Mouse (Mus musculus): ENCODE data around the gene Rbm25.
"Not testable (repeated sequence)": the region's sequence is repeated elsewhere in the genome, so short reads cannot be mapped to it uniquely, and the experiment has no call there.

Gene Rbm25

DNA sequence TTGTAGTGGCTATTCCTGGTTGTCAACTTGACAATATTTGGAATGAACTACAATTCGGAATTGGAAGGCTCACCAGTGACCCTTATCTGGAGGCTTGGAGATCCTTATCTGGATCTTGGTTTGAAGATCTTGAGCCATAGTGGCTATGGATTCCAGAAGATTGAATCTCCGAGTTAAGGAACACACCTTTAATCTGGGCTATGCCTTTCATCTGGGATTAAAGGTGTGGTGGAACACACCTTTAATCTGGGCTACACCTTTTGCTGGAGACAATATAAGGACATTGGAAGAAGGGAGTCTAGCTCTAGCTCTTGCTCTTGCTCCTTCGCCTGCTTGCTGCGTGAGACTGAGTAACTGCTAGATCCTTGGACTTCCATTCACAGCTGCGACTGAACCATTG, at the start of gene Rbm25:
TSS of gene Rbm25 (plus strand) at position 301 of the 400 bp plus-strand sequence.
- DNase-seq (ENCODE audit: low read depth, low spot score), result not testable (repeated sequence)

DNA sequence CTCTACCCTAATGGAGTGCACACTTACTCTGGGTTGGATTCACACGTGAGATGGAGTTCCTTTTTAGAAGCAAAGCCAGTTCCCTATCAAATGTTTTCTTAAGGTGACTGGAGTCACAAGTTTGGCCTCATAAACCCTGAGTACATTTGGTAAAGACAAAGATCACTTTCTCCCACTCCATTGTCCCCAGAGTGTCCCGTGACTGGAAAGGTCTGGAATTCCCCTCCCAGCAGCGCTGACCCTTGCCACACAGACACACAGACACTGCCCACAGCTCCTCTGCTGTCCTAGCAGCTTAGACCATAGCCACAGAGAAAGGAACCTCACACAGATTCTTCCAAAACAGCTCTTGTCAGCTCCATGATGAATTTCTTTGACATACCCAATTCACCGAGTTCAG, 48.9 kb upstream of the Rbm25 start:
- no peak for DNase-seq (ENCODE audit: low read depth, low spot score)

DNA sequence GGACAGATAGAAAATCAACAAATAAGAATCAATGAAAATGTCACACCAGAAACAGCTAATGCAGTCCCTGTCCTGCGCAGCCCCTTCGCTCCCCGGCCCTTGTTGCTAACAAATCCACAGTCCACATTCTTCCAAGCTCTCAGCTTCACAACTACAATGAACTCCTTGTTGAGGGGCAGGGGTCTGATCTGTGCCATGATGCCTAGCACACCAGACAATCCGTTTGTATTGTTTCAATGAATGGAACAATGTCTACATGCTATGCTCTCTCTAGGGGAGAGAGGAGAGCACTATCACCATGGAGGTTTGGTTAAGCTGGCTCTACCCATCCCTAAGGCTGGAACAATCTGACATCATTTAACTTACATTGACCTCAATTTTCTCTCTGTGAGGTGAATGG, 48.3 kb upstream of the Rbm25 start:
- no peak for DNase-seq (ENCODE audit: low read depth, low spot score)

DNA sequence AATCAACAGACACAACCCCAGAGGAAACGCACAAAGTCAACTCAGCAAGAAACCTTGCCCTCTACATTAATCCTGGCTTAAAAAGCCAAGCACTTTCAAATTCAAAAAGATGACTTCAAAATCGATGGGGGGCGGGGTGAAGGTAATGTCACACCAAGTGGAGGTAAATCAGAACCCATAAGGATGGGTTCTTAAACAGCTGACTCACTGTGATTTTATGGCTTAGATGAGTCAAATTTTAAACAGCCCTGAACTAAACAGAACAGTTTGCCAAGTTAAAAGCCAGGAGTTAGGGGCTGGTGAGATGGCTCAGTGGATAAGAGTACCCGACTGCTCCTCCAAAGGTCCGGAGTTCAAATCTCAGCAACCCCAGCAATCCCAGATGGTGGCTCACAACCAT, 44.4 kb upstream of the Rbm25 start:
- DNase-seq (ENCODE audit: low read depth, low spot score), result no peak

DNA sequence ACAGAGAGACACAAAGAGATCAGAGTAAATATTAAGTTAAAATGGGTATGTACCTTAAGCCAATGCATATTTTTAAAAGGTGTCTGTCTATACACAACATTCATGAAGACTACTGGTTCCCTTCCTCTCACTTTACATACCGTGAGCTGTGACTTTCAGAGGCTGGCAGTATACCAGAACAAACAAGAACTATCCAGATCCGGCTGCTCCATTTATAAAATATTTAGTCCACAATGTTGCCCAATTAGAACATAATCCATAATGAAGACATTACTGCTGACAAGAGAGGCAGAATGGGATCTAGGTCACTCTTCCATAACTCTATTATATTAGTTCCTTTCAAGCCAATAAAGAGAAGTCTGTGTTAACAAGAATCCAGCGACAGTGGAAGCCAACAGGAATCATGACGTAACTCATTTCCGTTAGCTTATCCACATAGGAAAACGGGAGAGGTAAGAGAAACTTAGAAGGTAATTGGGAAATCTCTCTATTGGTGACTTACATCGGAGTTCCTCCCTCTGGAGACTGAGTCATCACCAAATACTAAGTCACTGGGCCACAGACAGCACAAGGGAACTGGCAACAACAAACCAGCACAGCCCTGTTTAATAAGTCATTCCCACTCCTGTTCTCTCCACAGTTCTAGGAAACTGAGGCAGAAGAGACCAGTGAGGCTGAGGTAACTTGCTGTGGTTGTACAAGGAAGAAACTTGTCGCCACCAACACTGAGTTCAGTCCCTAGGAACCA, 39.1 kb upstream of the Rbm25 start:
- DNase-seq (ENCODE audit: low read depth, low spot score), result no peak

DNA sequence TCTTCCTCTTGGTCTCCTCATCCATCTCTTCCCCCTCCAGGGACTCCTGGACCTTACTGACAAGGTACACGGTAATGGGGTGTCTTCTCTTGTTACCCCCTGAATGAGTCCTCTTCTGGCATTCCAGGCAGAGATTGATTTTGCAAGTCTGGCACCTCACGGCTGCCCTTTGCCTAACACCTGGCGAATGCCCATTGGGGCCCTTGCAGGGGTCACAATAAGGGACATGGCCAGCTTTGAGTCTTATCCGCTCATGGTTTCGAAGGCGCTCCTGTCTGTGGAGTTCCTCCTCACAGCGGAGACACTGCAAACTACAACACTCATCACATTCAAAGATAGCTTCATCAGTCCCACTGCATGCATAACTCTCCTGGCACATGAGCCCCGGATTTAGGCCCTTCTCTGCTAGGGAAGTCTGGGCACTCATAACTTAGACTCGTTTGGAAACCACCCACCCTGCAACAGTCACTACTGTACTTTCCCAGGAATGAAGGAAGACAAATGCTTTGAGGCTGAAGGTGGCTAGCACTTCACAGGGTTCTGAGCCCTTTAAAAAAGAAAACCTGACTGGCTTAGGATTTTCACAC, 36.5 kb upstream of the Rbm25 start:
- no peak for DNase-seq (ENCODE audit: low read depth, low spot score)

DNA sequence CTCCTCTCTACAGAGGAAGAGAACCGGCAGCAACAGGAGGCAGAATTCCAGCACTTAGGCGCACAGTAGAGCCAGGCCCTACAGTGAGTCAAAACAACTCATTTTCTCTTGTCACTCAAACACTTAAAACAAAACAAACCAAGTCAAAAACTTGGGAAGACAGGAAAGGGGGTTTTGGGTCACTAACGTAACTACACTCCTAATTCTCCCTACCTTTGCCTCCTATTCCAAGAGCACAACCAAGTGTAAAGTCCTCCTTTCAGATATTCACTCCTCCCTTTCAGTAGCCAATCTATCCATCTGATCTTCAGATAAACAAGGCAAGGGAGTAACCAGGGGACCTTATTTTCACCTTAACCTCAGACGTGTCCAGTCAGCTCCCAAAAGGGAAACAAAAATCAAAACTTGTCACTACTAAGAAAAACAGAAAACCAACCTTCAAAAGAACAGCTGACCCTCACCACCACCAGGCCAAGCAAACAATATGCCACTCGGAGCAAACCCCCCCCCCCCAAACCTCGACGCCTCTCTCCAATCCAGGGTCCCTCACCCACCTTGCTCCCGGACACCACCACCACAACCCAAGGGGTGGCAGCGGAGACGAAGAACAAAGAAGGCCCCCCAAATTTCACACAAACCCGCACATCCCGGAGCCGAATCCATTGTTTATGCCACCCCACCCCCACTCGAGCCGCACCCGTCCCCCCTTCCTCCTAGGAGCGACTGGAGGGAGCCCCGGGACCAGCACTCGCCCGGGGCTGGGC, 34.7 kb upstream of the Rbm25 start:
- DNase-seq (ENCODE audit: low read depth, low spot score), result no peak

DNA sequence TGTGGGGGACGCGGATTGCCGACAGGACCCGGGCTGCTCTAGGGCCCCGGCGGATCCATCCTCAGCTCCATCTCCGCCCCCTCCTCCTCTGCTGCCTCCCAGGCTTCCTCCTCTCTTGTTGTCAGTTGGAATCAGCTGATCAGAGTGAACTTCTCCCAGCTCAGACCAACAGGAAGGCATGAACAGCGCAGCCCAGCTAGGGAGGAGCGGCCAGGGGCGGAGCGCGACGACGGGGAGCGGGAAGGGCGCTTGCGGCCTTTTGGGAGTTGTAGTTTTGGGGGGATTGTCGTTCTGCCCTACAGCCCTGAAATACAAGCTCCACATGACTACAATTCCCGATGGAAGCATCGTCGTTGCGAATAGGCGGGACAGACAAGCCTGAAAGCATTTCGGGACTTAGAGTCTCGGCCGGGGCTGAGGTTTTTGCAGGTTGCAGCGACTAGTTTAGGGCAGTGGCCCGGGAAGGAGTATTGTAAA, 34.0 kb upstream of the Rbm25 start, which contains the start of gene Zfyve1:
TSS of gene Zfyve1 (minus strand) at position 198 of the 477 bp plus-strand sequence.
- peak; percentile 98 for DNase-seq (ENCODE audit: low read depth, low spot score)

DNA sequence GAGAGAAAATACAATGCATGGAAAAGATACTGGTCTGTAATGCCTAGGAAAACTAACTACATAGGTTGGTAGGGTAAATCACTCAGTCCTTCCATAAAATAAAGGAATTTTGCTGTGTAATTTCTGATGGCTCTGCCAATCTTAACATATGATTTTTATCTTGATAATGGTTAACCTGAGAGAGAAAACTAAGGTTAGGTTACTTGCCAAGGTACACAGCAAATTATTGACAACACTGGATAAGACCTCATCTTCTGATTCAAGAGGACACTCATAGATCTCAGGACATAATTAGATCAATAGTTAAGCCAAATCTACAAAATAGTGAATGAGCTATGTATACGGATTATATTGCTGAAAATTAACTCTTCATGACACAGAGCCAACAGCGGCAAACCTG, 33.2 kb upstream of the Rbm25 start:
- DNase-seq (ENCODE audit: low read depth, low spot score), result no peak

DNA sequence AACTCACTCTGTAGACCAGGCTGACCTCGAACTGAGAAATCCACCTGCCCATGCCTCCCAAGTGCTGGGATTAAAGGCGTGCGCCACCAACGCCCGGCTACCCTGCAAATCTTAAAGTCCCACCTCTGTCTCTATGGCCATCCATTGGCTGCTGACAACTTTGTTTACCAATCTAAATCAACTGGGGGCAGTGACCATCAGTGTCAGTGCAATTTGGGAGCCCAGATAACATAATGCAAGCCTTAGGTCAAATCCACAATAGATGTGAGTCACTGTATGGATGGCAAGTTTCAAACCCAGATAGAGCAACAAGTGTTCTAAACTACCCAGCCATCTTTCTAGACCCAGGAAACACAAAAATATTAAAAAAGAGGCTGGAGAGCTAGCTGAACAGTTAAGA, 28.8 kb upstream of the Rbm25 start:
- DNase-seq (ENCODE audit: low read depth, low spot score), result no peak

DNA sequence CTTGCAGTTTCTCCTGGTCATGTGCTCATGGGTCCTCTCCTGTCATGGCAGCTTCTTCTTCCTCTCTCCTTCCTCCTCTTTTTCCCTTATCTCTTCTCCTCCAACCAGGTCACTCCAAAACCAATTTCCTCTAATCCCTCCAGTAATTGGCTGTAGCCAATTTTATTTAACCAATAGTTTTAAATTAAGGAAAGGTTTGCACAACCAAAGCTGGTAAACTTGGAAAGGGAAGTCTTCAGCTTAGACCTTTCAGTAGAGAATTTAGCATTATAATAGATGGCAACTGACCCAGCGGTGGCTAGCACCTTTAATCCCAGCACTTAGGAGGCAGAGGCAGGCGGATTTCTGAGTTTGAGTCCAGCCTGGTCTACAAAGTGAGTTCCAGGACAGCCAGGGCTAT, 24.6 kb upstream of the Rbm25 start:
- not testable (repeated sequence) for DNase-seq (ENCODE audit: low read depth, low spot score)

DNA sequence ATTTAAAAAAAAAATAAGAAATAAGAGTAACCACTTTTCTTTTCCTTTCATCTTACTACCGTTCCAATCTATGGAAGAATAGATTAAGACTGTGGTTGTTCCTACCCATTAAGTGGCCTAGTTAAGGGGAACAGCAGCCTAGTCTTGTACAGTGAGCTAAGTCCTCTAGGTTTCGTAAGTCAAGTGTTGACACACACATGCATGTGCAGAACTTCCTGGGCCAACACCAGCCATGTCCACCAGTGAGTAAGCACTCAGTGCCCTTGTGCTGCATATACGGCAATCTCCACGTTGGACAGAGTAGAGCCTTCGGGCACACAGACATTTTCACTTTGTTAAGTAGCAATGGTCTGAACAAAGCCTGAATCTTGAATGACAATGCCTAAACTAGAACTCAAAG, 13.8 kb upstream of the Rbm25 start:
- no peak for DNase-seq (ENCODE audit: low read depth, low spot score)

DNA sequence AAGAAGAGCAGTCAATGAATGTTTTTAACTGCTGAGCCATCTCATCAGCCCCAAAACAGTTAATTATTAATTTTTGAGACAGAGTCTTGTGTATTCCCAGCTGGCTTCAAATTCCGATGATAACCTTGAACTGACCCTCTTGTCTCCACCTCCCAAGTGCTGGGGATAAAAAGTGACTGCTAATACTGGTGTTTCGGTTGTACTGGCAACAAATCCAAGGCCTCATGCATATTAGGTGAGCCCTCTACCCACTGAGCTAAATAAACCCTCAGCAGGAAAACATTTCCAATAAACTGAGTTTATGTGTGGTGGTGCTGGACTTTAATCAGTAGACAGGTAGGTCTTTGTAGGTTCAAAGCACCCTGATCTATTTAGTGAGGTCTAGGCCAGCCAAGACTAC, 12.1 kb upstream of the Rbm25 start:
- no peak for DNase-seq (ENCODE audit: low read depth, low spot score)

DNA sequence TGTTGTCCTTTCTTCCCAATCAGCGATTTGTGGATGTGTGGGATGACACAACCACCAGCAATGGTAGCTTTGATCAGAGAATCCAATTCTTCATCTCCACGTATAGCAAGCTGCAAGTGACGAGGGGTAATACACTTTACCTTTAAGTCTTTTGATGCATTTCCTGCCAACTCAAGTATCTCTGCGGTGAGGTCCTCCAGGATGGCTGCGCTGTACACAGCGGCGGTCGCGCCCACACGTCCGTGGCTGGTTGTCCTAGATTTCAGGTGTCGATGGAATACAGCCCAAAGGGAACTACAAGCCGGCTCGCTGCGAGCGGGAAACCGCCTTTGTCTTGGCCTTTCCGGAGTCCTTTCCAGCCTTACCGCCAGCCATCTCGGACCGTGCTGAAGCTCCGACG, 10.3 kb upstream of the Rbm25 start:
- DNase-seq (ENCODE audit: low read depth, low spot score), result not testable (repeated sequence)

DNA sequence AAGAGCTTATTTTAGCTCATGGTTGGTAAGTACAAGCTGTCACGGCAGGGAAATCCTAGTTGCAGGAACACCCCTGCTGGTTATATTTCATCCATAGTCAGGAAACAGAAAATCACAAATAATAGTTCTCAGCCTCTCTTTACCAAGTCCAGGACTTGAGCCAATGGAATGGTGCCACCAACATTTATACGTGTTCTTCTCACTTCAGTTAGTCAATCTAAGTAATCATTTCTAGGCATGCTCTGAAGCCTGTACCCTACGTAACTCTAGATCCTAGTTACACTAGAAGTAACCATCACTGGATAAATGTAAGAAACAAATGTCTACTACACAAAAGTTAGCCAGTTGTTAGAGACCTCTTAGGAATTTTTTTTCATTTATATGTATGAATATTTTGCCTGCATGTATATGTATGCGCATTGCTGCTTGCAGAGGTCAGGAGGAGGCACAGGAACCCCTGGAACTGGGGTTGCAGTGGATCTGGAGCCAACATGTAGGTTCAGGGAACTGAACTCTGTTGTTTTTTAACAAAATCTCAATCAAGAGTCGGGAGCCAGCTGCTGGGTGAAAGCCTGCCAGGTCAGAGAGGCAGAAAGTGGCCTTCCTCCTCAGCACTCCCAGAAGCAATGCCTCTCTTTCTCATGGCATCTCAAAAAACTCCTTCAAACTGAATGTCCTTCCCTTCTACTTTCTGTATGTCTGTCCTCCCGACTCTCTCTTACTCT, 8.8 kb upstream of the Rbm25 start:
- no peak for DNase-seq (ENCODE audit: low read depth, low spot score)

DNA sequence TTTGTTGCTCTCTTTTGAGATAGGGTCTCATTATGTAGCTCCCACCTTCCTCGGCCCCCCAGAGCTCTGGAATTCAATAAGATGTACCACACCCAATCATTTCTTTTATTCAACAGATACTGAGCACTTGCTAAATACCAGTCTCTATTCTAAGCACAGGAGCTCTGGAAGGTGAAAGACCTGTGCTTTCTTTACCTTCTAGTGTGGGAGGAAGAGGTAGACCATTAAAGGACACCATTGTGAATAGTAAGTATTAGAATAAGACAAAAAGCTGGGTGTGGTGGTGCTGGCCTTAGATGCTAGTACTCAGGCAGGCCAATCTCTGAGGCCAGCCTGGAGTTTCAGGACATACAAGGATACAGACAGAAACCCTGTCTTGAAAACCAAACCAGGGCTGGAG, 6.7 kb upstream of the Rbm25 start:
- DNase-seq (ENCODE audit: low read depth, low spot score), result no peak

DNA sequence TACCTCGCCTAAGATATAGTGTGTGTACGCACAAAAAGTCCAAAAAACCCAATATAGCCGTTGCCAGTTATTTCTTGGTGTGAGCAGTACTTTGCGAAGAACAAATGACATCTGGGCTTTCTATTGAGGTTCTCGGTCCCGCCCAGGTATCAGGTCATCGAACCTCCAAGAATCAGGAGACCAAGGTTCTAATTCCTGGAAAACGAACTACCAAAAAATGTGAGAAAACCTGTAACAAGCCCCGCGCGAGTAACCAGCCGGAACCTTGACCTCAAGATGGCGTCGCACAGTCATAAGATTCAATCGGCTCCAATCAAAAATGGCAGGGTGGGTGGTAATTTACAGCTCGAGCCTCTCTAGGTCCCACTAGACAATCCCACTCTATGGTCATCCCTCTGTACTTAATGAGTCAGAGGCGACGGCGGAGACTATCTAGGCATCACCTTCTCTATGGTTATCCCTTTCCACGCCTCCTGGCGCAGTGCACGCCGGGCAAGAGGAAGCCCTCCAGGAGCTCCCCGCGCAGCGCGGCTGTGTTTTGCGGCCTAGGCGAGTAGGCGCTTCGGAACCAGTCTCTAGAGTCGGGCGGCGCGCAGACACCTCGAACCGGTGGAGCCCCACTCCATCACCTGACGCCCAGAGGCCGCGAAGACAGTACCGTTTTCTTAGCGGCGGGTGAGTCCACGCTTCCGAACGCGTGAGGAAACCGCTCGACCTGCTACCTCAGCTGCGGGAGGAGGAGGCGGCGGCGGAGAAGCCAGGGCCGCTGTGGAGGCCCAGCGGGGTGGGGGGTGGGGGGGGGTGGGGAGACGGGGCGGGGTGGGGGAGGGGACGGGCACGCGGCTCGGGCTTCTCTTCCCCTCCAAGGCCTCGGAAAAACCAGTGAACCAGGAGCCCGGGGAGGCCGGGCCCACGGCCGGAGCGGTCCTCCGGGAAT, 975 bp downstream of the Rbm25 start:
- peak; percentile 98 for DNase-seq (ENCODE audit: low read depth, low spot score)

DNA sequence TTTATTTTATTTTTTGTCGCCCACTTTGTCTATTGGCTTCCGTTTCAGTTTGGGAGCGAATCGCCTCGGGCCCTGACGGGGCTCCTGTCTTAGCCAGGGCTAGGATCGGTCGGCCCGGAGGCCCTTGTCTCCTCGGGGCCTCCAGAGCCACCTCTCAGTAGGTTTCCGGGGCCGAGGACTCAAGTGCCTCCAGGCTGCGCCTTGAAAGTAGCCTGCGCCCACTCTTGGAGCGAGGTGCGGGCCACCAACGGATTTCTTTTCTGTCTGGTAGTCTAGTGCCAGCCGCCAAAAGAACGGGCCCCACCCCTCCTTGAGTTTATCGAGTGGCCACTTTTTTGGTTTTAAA, 1.6 kb downstream of the Rbm25 start:
- no peak for DNase-seq (ENCODE audit: low read depth, low spot score)

DNA sequence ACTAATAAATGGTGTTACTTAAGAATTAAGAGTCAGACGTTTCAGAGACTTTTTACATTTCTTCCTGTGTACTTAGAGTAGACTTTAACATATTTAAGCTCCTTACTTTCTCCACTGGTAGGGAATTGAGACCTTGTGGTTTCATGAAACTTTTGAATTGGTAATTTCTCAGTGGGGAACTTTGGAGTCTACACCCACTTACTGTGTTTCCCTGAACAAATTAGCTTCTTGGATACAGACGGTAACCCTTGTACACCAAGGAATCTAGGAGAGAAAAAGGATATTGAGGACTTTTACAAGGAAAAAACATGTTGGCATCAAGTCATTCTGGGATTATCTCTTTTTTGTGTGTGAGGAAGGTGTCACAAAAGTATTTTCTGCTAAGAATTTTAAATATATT, 2.8 kb downstream of the Rbm25 start:
- DNase-seq (ENCODE audit: low read depth, low spot score), result no peak

DNA sequence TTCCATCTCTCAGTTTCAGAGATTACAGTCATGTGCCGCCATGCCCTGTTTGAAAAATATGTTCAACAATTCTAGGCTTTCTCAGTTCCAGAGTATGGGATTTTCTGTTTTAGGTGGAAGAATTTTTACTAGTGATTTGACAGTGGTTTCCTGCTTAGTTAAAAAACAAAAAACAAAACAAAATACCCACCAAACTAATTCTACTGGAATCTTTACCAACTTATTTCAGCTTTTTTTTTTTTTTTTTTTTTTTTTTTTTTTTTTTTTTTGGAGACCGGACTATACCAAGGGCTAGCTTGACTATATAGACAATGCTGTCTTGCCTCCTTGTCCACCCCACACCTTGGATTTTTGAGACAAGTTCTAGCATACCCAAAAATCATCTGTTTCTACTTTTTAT, 10.2 kb downstream of the Rbm25 start:
- DNase-seq (ENCODE audit: low read depth, low spot score), result no peak

DNA sequence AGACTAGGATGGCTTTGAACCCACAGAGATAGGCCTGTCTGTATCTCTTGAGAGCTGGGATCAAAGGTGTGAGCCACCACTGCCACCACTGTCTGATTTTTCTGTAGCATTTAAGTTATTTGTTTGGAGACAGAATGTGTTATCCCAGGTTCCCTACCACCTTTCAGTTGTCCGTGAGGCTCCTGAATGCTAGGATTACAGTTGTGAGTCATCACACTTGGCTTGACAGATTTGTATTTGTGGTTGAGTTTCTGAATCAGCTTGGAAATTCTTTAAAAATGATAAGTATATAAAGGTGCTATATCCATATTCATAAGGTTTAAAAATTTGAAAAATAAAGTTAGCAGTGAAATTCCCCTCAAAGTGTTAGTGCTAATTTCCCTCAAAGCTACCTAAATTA, 12.1 kb downstream of the Rbm25 start:
- DNase-seq (ENCODE audit: low read depth, low spot score), result no peak

Data from brain, embryonic 18.5 days (tissue).